Mouse (Mus musculus): ENCODE data around the gene Olfr71. TPM values are rescaled to one million over a fixed set of nuclear protein-coding genes. Genes with fewer than 3 reads are reported as not detected.

Olfr71 gene
- total RNA-seq, 1 experiment = not detected

GRCm38 (mm10) chr4:43666412-43666811 is 43.6 kb downstream of the Olfr71 start:
- no peaks in the 10 kb centered on the region for H3K36me3 ChIP-seq (ENCODE audit: control insufficient read depth, insufficient read depth, low read length, poor library complexity, severe bottlenecking)
- in situ Hi-C loops (cut with MboI; ENCODE audit: low sequenced_read_pairs in 2 of 2, unreplicated experiment in 2 of 2) = no loop called here
- no peak for TF ChIP-seq CHD2 (IDR thresholded peaks at IDR 0.05; ENCODE audit: low read depth, low read length)
- TF ChIP-seq ZC3H11A (IDR thresholded peaks at IDR 0.05; ENCODE audit: borderline replicate concordance, low read depth, low read length) = 0 out of 2 replicates have a peak, but pooled peaks have one; percentile 22
- no peaks in the 10 kb centered on the region for H3K9me3 ChIP-seq (ENCODE audit: control insufficient read depth, insufficient read depth, low read depth, low read length)
- no peak overlapping the region for H3K9ac ChIP-seq (ENCODE audit: insufficient read depth, low read depth, low read length, poor library complexity, severe bottlenecking)
- DNase-seq (ENCODE audit: low read depth, low spot score) = no peak
- H3K4me1 ChIP-seq (ENCODE audit: control insufficient read depth in 2 of 2, insufficient read depth in 2 of 2, low read length in 2 of 2, poor library complexity in 1 of 2) = peaks cover 0 to 2% of the 10 kb centered on the region in 2 experiments; a peak in 1 of 4 replicates
- no peak overlapping the region for H3K27ac ChIP-seq (ENCODE audit: insufficient read depth, low read depth, low read length, poor library complexity, severe bottlenecking)
- H3K4me3 ChIP-seq (ENCODE audit: insufficient read depth in 1 of 2, low read depth in 1 of 2, low read length in 2 of 2, poor library complexity in 1 of 2, severe bottlenecking in 1 of 2) = no peak overlapping the region

GRCm38 (mm10) chr4:43657146-43657545 is 52.9 kb downstream of the Olfr71 start:
- peak overlapping the region in 1 of 2 experiments; percentile 92; a peak in 2 of 4 replicates for H3K4me3 ChIP-seq (ENCODE audit: insufficient read depth in 1 of 2, low read depth in 1 of 2, low read length in 2 of 2, poor library complexity in 1 of 2, severe bottlenecking in 1 of 2)
- no peak for DNase-seq (ENCODE audit: low read depth, low spot score)

GRCm38 (mm10) chr4:43656339-43657109 is 53.5 kb downstream of the Olfr71 start, which contains the start of gene Hint2:
Gene Hint2, minus strand, starts transcription at chr4:43656466.
- Histone ChIP-seq H3K27ac (ENCODE audit: insufficient read depth, low read depth, low read length, poor library complexity, severe bottlenecking) (peak within 1 kb of the TSS; percentile 37; the same call in 1 of the 2 replicates), H3K4me3 (ENCODE audit: insufficient read depth in 1 of 2, low read depth in 1 of 2, low read length in 2 of 2, poor library complexity in 1 of 2, severe bottlenecking in 1 of 2) (peak within 1 kb of the TSS; percentile 92 to 97), H3K36me3 (ENCODE audit: control insufficient read depth, insufficient read depth, low read length, poor library complexity, severe bottlenecking) (no peaks in the 10 kb centered on the region), H3K9me3 (ENCODE audit: control insufficient read depth, insufficient read depth, low read depth, low read length) (no peaks in the 10 kb centered on the region), H3K9ac (ENCODE audit: insufficient read depth, low read depth, low read length, poor library complexity, severe bottlenecking) (peak within 1 kb of the TSS; percentile 91), H3K4me1 (ENCODE audit: control insufficient read depth in 2 of 2, insufficient read depth in 2 of 2, low read length in 2 of 2, poor library complexity in 1 of 2) (peaks cover 0 to 2% of the 10 kb centered on the region in 2 experiments; a peak in 1 of 4 replicates)
- peak; percentile 96 for DNase-seq (ENCODE audit: low read depth, low spot score)
- TF ChIP-seq ZNF384 (IDR thresholded peaks at IDR 0.05; ENCODE audit: low read depth, low read length) (peak; percentile 98), MAFK (IDR thresholded peaks at IDR 0.05; ENCODE audit: insufficient read depth, low read depth, low read length) (no peak), CHD2 (IDR thresholded peaks at IDR 0.05; ENCODE audit: low read depth, low read length) (peak; percentile 85)
- in situ Hi-C loops (cut with MboI; ENCODE audit: low sequenced_read_pairs in 2 of 2, unreplicated experiment in 2 of 2) = no loop called here

More at GRCm38 (mm10) chr4:43657146-43657545, 52.9 kb downstream of the Olfr71 start:
- H3K9me3 ChIP-seq (ENCODE audit: control insufficient read depth, insufficient read depth, low read depth, low read length) = no peaks in the 10 kb centered on the region
- H3K9ac ChIP-seq (ENCODE audit: insufficient read depth, low read depth, low read length, poor library complexity, severe bottlenecking) = no peak overlapping the region
- no peaks in the 10 kb centered on the region for H3K36me3 ChIP-seq (ENCODE audit: control insufficient read depth, insufficient read depth, low read length, poor library complexity, severe bottlenecking)
- TF ChIP-seq ZC3H11A (IDR thresholded peaks at IDR 0.05; ENCODE audit: borderline replicate concordance, low read depth, low read length) (no peak), ZNF384 (IDR thresholded peaks at IDR 0.05; ENCODE audit: low read depth, low read length) (no peak), CHD2 (IDR thresholded peaks at IDR 0.05; ENCODE audit: low read depth, low read length) (no peak), MAFK (IDR thresholded peaks at IDR 0.05; ENCODE audit: insufficient read depth, low read depth, low read length) (no peak), HCFC1 (IDR thresholded peaks at IDR 0.05; ENCODE audit: borderline replicate concordance, insufficient read depth, low read length) (no peak)
- no peak overlapping the region for H3K27ac ChIP-seq (ENCODE audit: insufficient read depth, low read depth, low read length, poor library complexity, severe bottlenecking)
- peaks cover 0 to 2% of the 10 kb centered on the region in 2 experiments; a peak in 1 of 4 replicates for H3K4me1 ChIP-seq (ENCODE audit: control insufficient read depth in 2 of 2, insufficient read depth in 2 of 2, low read length in 2 of 2, poor library complexity in 1 of 2)
- in situ Hi-C loops (cut with MboI; ENCODE audit: low sequenced_read_pairs in 2 of 2, unreplicated experiment in 2 of 2) = no loop called here

DNA sequence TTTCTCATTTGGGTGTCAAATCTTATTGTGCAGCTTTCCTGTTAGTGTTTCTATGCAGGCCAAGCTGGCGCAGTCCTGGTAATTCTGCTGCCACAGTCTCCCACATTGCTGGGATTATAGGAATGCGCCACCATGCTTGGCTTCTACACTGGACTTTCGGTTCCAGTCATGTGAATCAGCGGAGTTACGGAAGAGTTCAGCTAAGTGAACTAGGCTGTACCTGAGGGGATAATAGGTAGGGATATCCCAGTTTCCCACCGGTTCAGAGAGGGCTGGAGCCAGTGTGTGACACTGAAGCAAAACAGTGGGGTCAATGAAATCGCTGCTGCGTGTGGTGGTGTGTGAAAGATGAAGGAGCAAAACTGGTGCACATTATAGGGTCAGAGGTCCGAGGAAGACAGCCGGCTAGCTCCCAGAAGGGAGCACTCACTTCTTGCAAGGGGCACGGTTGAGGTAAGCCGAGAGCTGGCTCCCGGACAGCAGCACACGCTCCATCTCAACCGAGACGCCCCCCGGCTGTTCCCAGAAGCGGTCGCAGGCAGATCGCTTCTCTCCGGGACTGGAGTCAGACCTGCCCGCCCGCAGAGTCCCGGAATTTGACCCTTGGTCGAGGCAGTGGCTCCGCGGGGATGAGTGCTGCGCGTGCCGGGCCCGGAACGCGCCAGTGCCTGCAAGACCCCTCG is 54.3 kb downstream of the Olfr71 start:
- in situ Hi-C loops (cut with MboI; ENCODE audit: low sequenced_read_pairs in 2 of 2, unreplicated experiment in 2 of 2) = no loop called here
- H3K27ac ChIP-seq (ENCODE audit: insufficient read depth, low read depth, low read length, poor library complexity, severe bottlenecking) = peak overlapping the region; percentile 37; the same call in 1 of the 2 replicates
- no peak for DNase-seq (ENCODE audit: low read depth, low spot score)

More for the DNA sequence above, 54.3 kb downstream of the Olfr71 start:
- Histone ChIP-seq H3K4me1 (ENCODE audit: control insufficient read depth in 2 of 2, insufficient read depth in 2 of 2, low read length in 2 of 2, poor library complexity in 1 of 2) (peaks cover 0 to 2% of the 10 kb centered on the region in 2 experiments; a peak in 1 of 4 replicates), H3K4me3 (ENCODE audit: insufficient read depth in 1 of 2, low read depth in 1 of 2, low read length in 2 of 2, poor library complexity in 1 of 2, severe bottlenecking in 1 of 2) (peak overlapping the region; percentile 92 to 97), H3K36me3 (ENCODE audit: control insufficient read depth, insufficient read depth, low read length, poor library complexity, severe bottlenecking) (no peaks in the 10 kb centered on the region), H3K9ac (ENCODE audit: insufficient read depth, low read depth, low read length, poor library complexity, severe bottlenecking) (peak overlapping the region; percentile 91), H3K9me3 (ENCODE audit: control insufficient read depth, insufficient read depth, low read depth, low read length) (no peaks in the 10 kb centered on the region)
- no peak for TF ChIP-seq CHD2 (IDR thresholded peaks at IDR 0.05; ENCODE audit: low read depth, low read length)
- TF ChIP-seq ZC3H11A (IDR thresholded peaks at IDR 0.05; ENCODE audit: borderline replicate concordance, low read depth, low read length) = no peak
- TF ChIP-seq HCFC1 (IDR thresholded peaks at IDR 0.05; ENCODE audit: borderline replicate concordance, insufficient read depth, low read length) = no peak
- TF ChIP-seq ZNF384 (IDR thresholded peaks at IDR 0.05; ENCODE audit: low read depth, low read length) = no peak

Other genes starting within 250 kb of the Olfr71 start
- 0.31 TPM in 1 of 2 replicates, not detected in the other for gene Sit1, start 226.5 kb downstream of the Olfr71 start, total RNA-seq (2012; rRNA removed)
- gene Ccdc107, start 217.4 kb downstream of the Olfr71 start, total RNA-seq (2012; rRNA removed) = 59.1 and 84.9 TPM in 2 replicates
- 32.1 and 44.0 TPM in 2 replicates for gene Arhgef39, start 210.6 kb downstream of the Olfr71 start, total RNA-seq (2012; rRNA removed)
- gene Car9, start 203.3 kb downstream of the Olfr71 start, total RNA-seq (2012; rRNA removed) = 0.21 and 0.71 TPM in 2 replicates
- gene Tpm2, start 186.5 kb downstream of the Olfr71 start, total RNA-seq (2012; rRNA removed) = 76.7 and 143 TPM in 2 replicates
- 51.0 and 55.2 TPM in 2 replicates for gene Creb3, start 147.9 kb downstream of the Olfr71 start, total RNA-seq (2012; rRNA removed)
- 78.1 and 105 TPM in 2 replicates for gene Tln1, start 147.6 kb downstream of the Olfr71 start, total RNA-seq (2012; rRNA removed)
- 27.1 and 37.6 TPM in 2 replicates for gene Rgp1, start 131.5 kb downstream of the Olfr71 start, total RNA-seq (2012; rRNA removed)
- gene Gba2, start 131.4 kb downstream of the Olfr71 start, total RNA-seq (2012; rRNA removed) = 8.9 and 10.8 TPM in 2 replicates
- 0.48 and 0.49 TPM in 2 replicates for gene Msmp, start 125.8 kb downstream of the Olfr71 start, total RNA-seq (2012; rRNA removed)
- gene Npr2, start 78.3 kb downstream of the Olfr71 start, total RNA-seq (2012; rRNA removed) = 2.4 and 7.1 TPM in 2 replicates
- 0.27 and 0.58 TPM in 2 replicates for gene Spag8, start 56.7 kb downstream of the Olfr71 start, total RNA-seq (2012; rRNA removed)
- 46.0 and 72.9 TPM in 2 replicates for gene Hint2, start 53.8 kb downstream of the Olfr71 start, total RNA-seq (2012; rRNA removed)
- 1.4 and 1.9 TPM in 2 replicates for gene Tmem8b, start 41.3 kb downstream of the Olfr71 start, total RNA-seq (2012; rRNA removed)
- 9.3 and 13.3 TPM in 2 replicates for gene Fam221b, start 41.1 kb downstream of the Olfr71 start, total RNA-seq (2012; rRNA removed)
- gene Olfr70, start 9.4 kb downstream of the Olfr71 start, total RNA-seq (2012; rRNA removed) = not detected in 2 replicates
- 0.26 and 0.36 TPM in 2 replicates for gene Hrct1, start 16.9 kb upstream of the Olfr71 start, total RNA-seq (2012; rRNA removed)
- gene Spaar, start 19.8 kb upstream of the Olfr71 start, total RNA-seq (2012; rRNA removed) = 0.62 and 3.2 TPM in 2 replicates
- not detected in 2 replicates for gene Olfr159, start 60.8 kb upstream of the Olfr71 start, total RNA-seq (2012; rRNA removed)
- not detected in 2 replicates for gene Olfr156, start 113.6 kb upstream of the Olfr71 start, total RNA-seq (2012; rRNA removed)
- 0.09 TPM in 1 of 2 replicates, not detected in the other for gene Olfr157, start 129.9 kb upstream of the Olfr71 start, total RNA-seq (2012; rRNA removed)
- not detected in 2 replicates for gene Olfr155, start 141.3 kb upstream of the Olfr71 start, total RNA-seq (2012; rRNA removed)
- 4.0 and 6.3 TPM in 2 replicates for gene Reck, start 165.3 kb upstream of the Olfr71 start, total RNA-seq (2012; rRNA removed)
- gene Glipr2, start 247.1 kb upstream of the Olfr71 start, total RNA-seq (2012; rRNA removed) = 52.3 and 93.2 TPM in 2 replicates

Measured in ES-E14 (cell line).